Mouse (Mus musculus): ENCODE results near the gene Tex35. TPM values are rescaled to one million over a fixed set of nuclear protein-coding genes. Genes with fewer than 3 reads are reported as not detected.

Tex35 gene
- 0.78 and 2.1 TPM in 2 replicates for polyA plus RNA-seq (2012; rRNA removed)

GRCm38 (mm10) chr1:157108580-157108979 is at the start of gene Tex35:
TSS of gene Tex35 (minus strand) at chr1:157108680.
- no peak for DNase-seq (ENCODE audit: low read depth)

- no peak for DNase-seq (ENCODE audit: low read depth)
These were observed 45.3 kb upstream of the Tex35 start for GRCm38 (mm10) chr1:157153781-157154180.

GRCm38 (mm10) chr1:157150107-157150506 is 41.6 kb upstream of the Tex35 start:
- DNase-seq (ENCODE audit: low read depth): no peak

GRCm38 (mm10) chr1:157144621-157145020 is 36.1 kb upstream of the Tex35 start:
- no peak for DNase-seq (ENCODE audit: low read depth)

GRCm38 (mm10) chr1:157143326-157143932 is 34.9 kb upstream of the Tex35 start:
- no peak for DNase-seq (ENCODE audit: low read depth)

- DNase-seq (ENCODE audit: low read depth): no peak
These were observed 32.5 kb upstream of the Tex35 start for GRCm38 (mm10) chr1:157141014-157141413.

GRCm38 (mm10) chr1:157137854-157138241 is 29.4 kb upstream of the Tex35 start:
- no peak for DNase-seq (ENCODE audit: low read depth)

GRCm38 (mm10) chr1:157137132-157137853 is 28.8 kb upstream of the Tex35 start:
- DNase-seq (ENCODE audit: low read depth): no peak

GRCm38 (mm10) chr1:157128219-157128618 is 19.7 kb upstream of the Tex35 start:
- DNase-seq (ENCODE audit: low read depth): no peak

GRCm38 (mm10) chr1:157123836-157124235 is 15.4 kb upstream of the Tex35 start:
- no peak for DNase-seq (ENCODE audit: low read depth)

- DNase-seq (ENCODE audit: low read depth): no peak
These were observed 10.7 kb upstream of the Tex35 start for GRCm38 (mm10) chr1:157119168-157119567.

- DNase-seq (ENCODE audit: low read depth): no peak
These were observed 9.0 kb upstream of the Tex35 start for GRCm38 (mm10) chr1:157117440-157117839.

- DNase-seq (ENCODE audit: low read depth): no peak
These were observed 6.0 kb upstream of the Tex35 start for GRCm38 (mm10) chr1:157114492-157114891.

GRCm38 (mm10) chr1:157110287-157110835 is 1.9 kb upstream of the Tex35 start:
- no peak for DNase-seq (ENCODE audit: low read depth)

- DNase-seq (ENCODE audit: low read depth): no peak
These were observed 7.2 kb downstream of the Tex35 start for GRCm38 (mm10) chr1:157101122-157101865.

- no peak for DNase-seq (ENCODE audit: low read depth)
These were observed 12.9 kb downstream of the Tex35 start for GRCm38 (mm10) chr1:157095534-157095933.

- DNase-seq (ENCODE audit: low read depth): no peak
These were observed 15.9 kb downstream of the Tex35 start for GRCm38 (mm10) chr1:157092622-157093021.

- DNase-seq (ENCODE audit: low read depth): no peak
These were observed 16.3 kb downstream of the Tex35 start for GRCm38 (mm10) chr1:157092140-157092539.

GRCm38 (mm10) chr1:157090835-157091234 is 17.6 kb downstream of the Tex35 start:
- no peak for DNase-seq (ENCODE audit: low read depth)

- DNase-seq (ENCODE audit: low read depth): no peak
These were observed 22.1 kb downstream of the Tex35 start for GRCm38 (mm10) chr1:157086097-157086994.

- DNase-seq (ENCODE audit: low read depth): no peak
These were observed 25.5 kb downstream of the Tex35 start for GRCm38 (mm10) chr1:157082931-157083330.

Measured in gonadal fat pad, adult 2 months (tissue).